Mouse (Mus musculus) embryonic facial prominence, embryonic 12.5 days (tissue): ENCODE data around the gene Gm498. TPM values are rescaled to one million over a fixed set of nuclear protein-coding genes. Genes with fewer than 3 reads are reported as not detected.

Experiments used
- ATAC-seq: fragments of 200-750 bp; cut with Nextera tagmentation; 2 replicates; pipeline ENCODE4 v1.8.0; 2017; ENCODE audit not compliant: insufficient number of reproducible peaks, insufficient read depth, low FRiP score, low TSS enrichment
- H3K27ac ChIP-seq: fragments of 300-500 bp; sonication (generic); 2 replicates; pipeline ENCODE4 v1.5.1; 2016; ENCODE audit warnings: mild to moderate bottlenecking
- H3K27me3 ChIP-seq: fragments of 300-500 bp; sonication (generic); 2 replicates; pipeline ENCODE4 v1.6.1; 2016; ENCODE audit warnings: mild to moderate bottlenecking, moderate library complexity
- H3K36me3 ChIP-seq: fragments of 300-500 bp; sonication (generic); 2 replicates; pipeline ENCODE4 v1.6.1; 2016; ENCODE audit warnings: mild to moderate bottlenecking
- H3K4me1 ChIP-seq: fragments of 300-500 bp; sonication (generic); 2 replicates; pipeline ENCODE4 v1.6.1; 2016
- H3K4me2 ChIP-seq: fragments of 300-500 bp; sonication (generic); replicated peaks from 2 replicates; pipeline ENCODE4 v1.6.1; 2016; ENCODE audit warnings: mild to moderate bottlenecking, moderate library complexity
- H3K4me3 ChIP-seq: fragments of 300-500 bp; sonication (generic); 2 replicates; pipeline ENCODE4 v1.5.1; 2016; ENCODE audit warnings: mild to moderate bottlenecking
- H3K9ac ChIP-seq: fragments of 300-500 bp; sonication (generic); 2 replicates; pipeline ENCODE4 v1.6.1; 2016; ENCODE audit warnings: mild to moderate bottlenecking, moderate library complexity
- H3K9me3 ChIP-seq: fragments of 300-500 bp; sonication (generic); 2 replicates; pipeline ENCODE4 v1.6.1; 2016; ENCODE audit warnings: mild to moderate bottlenecking, moderate library complexity
- WGBS: fragments of 180-500 bp; shearing (Covaris S2); methylation state at CpG from one replicate; pipeline ENCODE4 v1.1.7; 2016; 5-methylcytosine and 5-hydroxymethylcytosine counted together
- polyA plus RNA-seq: library from polyadenylated mRNA; unstranded; fragments of >200 nt; fragmentation: Nextera tagmentation; extraction: Ambion mirVana; gene quantifications from 2 replicates; pipeline ENCODE4 v1.2.1, GENCODE M21; 2016

The Gm498 gene
- polyA plus RNA-seq, 1 experiment from 2014 or later, result not detected

- WGBS, result 84% methylated on average over 2 of the region's 2 CpGs
- no peak overlapping the region for H3K9ac ChIP-seq
Measured at GRCm38 (mm10) chr7:143834316-143834715, 32.3 kb upstream of the Gm498 start.

DNA sequence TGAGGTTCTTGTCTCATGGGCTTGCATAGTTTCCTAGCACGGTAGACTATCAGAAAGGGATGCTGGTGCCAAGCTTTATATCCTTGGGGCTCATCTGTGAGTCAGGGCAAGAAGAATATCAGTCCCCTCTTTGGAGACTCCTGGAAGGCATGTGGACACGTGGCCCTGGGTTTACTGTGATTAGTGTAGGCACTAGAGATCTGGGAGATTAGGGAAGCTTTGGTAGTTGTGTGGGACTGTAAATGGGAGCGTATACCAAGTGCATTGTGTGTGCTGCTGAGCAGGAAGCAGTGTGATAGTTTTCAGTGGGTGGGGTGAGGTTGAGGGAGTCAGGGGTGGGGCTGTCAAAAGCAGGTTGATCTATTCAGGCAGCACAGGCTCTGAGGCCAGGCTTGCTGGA lies 31.7 kb upstream of the Gm498 start:
- Histone ChIP-seq H3K36me3 (peaks cover 32% of the 10 kb centered on the region), H3K4me2 (no peak overlapping the region), H3K9me3 (no peaks in the 10 kb centered on the region), H3K4me3 (no peak overlapping the region), H3K9ac (no peak overlapping the region), H3K27ac (no peak overlapping the region), H3K27me3 (no peaks in the 10 kb centered on the region), H3K4me1 (peaks cover 20% of the 10 kb centered on the region)
- ATAC-seq, result no peak
- 85% methylated on average over 3 of the region's 3 CpGs for WGBS

More at GRCm38 (mm10) chr7:143834316-143834715, 32.3 kb upstream of the Gm498 start:
- no peak for ATAC-seq
- H3K27ac ChIP-seq, result no peak overlapping the region
- no peaks in the 10 kb centered on the region for H3K27me3 ChIP-seq
- H3K4me3 ChIP-seq, result no peak overlapping the region
- H3K36me3 ChIP-seq, result peaks cover 27% of the 10 kb centered on the region
- no peak overlapping the region for H3K4me2 ChIP-seq
- H3K4me1 ChIP-seq, result peaks cover 20% of the 10 kb centered on the region
- no peaks in the 10 kb centered on the region for H3K9me3 ChIP-seq

DNA sequence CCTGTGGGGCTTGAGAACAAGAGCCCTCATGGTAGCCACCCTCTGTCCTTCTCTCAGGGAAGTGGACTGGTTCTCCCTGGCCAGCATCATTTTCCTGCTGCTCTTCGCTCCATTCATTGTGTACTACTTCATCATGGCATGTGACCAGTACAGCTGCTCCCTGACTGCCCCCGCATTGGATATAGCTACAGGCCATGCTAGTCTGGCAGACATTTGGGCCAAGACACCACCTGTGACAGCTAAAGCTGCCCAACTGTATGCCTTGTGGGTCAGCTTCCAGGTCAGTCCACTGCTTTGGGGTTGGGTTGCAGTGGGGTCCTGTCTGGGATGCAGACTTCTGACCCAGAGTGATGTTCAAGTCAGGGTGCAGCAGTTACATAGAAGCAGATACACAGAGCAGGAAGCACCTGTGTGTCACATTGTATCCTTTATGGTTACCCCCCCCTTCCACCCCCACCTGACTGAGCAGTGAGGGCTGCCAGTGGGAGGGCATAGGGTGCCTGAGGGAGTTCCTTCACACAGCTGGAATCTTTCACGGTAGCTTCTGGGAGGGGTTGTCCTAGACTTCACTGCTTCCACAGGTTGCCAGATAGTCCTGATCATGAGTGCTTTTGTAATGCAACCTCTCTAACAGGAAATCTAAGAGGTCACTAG lies 28.8 kb upstream of the Gm498 start:
- 90% methylated on average over 3 of the region's 3 CpGs for WGBS
- no peak for ATAC-seq
- H3K36me3 ChIP-seq, result peaks cover 60% of the 10 kb centered on the region

DNA sequence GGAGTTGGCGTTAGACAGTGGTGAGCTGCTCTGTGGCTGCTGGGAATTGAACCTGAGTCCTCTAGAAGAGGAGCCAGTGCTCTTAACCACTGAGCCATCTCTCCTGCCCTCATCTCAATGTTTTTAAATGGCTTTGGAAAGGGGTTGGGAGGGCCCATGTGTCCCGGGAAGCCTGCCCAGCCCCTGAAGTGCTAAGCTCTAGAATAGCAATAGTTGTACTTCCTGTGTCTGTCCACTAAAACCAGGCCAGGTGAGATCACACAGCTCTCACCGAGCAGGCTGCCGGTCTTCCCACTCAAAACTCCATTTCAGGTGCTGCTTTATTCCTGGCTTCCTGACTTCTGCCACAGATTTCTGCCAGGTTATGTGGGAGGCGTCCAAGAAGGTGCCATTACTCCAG lies 26.5 kb upstream of the Gm498 start:
- Histone ChIP-seq H3K36me3 (peaks cover 83% of the 10 kb centered on the region), H3K9me3 (no peaks in the 10 kb centered on the region), H3K4me1 (no peaks in the 10 kb centered on the region), H3K4me2 (no peak overlapping the region), H3K9ac (no peak overlapping the region), H3K27ac (no peak overlapping the region), H3K4me3 (no peak overlapping the region), H3K27me3 (no peaks in the 10 kb centered on the region)
- ATAC-seq, result no peak
- WGBS, result 91% methylated on average over 5 of the region's 5 CpGs

More for the DNA sequence above, 28.8 kb upstream of the Gm498 start:
- H3K4me3 ChIP-seq, result no peak overlapping the region
- no peak overlapping the region for H3K27ac ChIP-seq
- H3K4me1 ChIP-seq, result 0 out of 2 replicates have a peak, but pooled peaks cover 4% of the 10 kb centered on the region
- H3K9ac ChIP-seq, result no peak overlapping the region
- no peaks in the 10 kb centered on the region for H3K27me3 ChIP-seq
- H3K9me3 ChIP-seq, result no peaks in the 10 kb centered on the region
- H3K4me2 ChIP-seq, result no peak overlapping the region

GRCm38 (mm10) chr7:143841301-143841700 lies 25.3 kb upstream of the Gm498 start:
- H3K27ac ChIP-seq, result no peak overlapping the region
- no peak for ATAC-seq
- H3K4me3 ChIP-seq, result no peak overlapping the region
- no peak overlapping the region for H3K9ac ChIP-seq
- no peaks in the 10 kb centered on the region for H3K9me3 ChIP-seq
- no peak overlapping the region for H3K4me2 ChIP-seq
- peaks cover 93% of the 10 kb centered on the region for H3K36me3 ChIP-seq
- H3K4me1 ChIP-seq, result no peaks in the 10 kb centered on the region
- 93% methylated on average over 8 of the region's 8 CpGs for WGBS
- H3K27me3 ChIP-seq, result no peaks in the 10 kb centered on the region

GRCm38 (mm10) chr7:143848127-143848767 lies 18.4 kb upstream of the Gm498 start:
- WGBS, result 86% methylated on average over 5 of the region's 5 CpGs
- no peak for ATAC-seq

DNA sequence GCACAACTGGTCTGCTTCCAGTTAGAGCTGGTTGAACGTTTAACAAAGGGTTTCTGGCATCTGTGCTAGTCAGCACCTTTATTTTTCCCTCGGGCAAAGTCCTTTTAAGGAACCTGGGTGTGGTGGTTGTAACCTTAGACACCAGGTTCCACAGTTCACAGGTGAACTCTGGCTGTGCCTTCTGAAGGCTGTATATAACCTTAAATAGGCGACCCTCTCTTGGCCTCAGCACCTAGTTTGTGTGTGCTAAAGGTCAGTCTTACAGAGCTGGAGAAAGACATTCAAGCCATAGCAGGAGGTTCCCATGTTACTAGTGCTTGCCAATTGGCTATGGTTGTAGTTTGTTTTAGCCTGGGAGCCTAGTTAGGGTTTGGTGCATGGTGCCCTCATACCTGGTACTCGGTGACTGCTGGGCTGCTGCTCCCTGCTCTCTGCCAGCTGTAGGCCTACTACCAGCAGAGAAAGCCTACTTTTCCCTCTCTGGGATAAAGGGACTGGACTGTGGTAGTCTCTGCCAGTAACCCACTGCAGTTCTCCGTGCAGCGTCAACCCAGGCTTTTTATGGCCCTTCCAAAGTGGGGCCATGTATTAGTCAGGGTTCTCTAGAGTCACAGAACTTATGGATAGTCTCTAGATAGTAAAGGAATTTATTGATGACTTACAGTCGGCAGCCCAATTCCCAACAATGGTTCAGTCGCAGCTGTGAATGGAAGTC lies 17.7 kb upstream of the Gm498 start:
- Histone ChIP-seq H3K9ac (no peak overlapping the region), H3K36me3 (peaks cover 52% of the 10 kb centered on the region), H3K27me3 (no peaks in the 10 kb centered on the region), H3K4me2 (no peak overlapping the region), H3K4me3 (no peak overlapping the region), H3K9me3 (no peaks in the 10 kb centered on the region), H3K27ac (no peak overlapping the region), H3K4me1 (no peaks in the 10 kb centered on the region)
- ATAC-seq, result no peak
- WGBS, result 87% methylated on average over 8 of the region's 8 CpGs

More at GRCm38 (mm10) chr7:143848127-143848767, 18.4 kb upstream of the Gm498 start:
- H3K27ac ChIP-seq, result no peak overlapping the region
- no peak overlapping the region for H3K4me2 ChIP-seq
- H3K4me1 ChIP-seq, result no peaks in the 10 kb centered on the region
- H3K36me3 ChIP-seq, result peaks cover 58% of the 10 kb centered on the region
- no peak overlapping the region for H3K4me3 ChIP-seq
- no peak overlapping the region for H3K9ac ChIP-seq
- no peaks in the 10 kb centered on the region for H3K27me3 ChIP-seq
- no peaks in the 10 kb centered on the region for H3K9me3 ChIP-seq

DNA sequence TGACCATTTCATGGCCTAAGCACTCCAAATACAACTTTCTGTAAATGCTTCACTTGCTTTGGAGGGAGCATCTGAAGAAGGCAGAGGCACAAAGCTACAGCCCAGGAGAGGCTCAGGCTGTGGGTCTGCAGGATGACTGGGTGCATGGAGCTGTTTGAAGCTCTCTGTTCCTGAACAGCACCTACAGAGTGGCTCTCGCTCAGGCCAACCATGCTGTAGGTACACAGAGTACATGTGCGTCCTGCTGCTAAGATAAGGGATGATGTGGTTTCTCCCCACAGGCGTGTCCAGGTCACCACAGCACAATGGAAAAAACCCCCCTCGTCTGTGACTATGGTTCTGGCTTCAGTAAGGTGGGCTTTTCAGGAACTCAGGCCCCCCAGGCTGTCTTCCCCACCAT lies 2.2 kb downstream of the Gm498 start:
- Histone ChIP-seq H3K27me3 (no peaks in the 10 kb centered on the region), H3K9me3 (no peaks in the 10 kb centered on the region), H3K9ac (no peak overlapping the region), H3K36me3 (no peaks in the 10 kb centered on the region), H3K27ac (no peak overlapping the region), H3K4me3 (no peak overlapping the region), H3K4me1 (no peaks in the 10 kb centered on the region), H3K4me2 (no peak overlapping the region)
- WGBS, result 74% methylated on average over 4 of the region's 4 CpGs
- ATAC-seq, result no peak

DNA sequence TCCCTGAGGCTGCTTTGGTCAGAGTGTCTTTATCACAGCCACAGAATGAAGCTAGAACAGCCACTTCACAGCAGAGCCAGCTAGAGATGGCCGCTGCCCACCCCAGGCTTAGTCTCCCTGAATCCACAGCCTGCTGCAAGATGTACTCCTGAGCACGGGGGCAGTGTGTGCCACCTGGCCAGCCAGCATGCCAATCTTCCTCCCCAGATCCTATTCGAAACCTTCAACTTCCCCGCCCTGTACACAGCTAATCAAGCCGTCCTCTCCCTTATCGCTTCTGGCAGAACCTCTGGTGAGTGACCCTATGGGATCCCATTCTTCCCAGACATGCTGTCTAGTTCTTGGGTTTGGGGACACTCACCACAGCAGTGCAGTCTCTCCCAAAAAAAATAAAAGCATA lies 17.1 kb downstream of the Gm498 start:
- 68% methylated on average over 6 of the region's 6 CpGs for WGBS
- no peaks in the 10 kb centered on the region for H3K9me3 ChIP-seq
- no peak overlapping the region for H3K4me3 ChIP-seq
- no peak for ATAC-seq
- H3K4me2 ChIP-seq, result no peak overlapping the region
- no peak overlapping the region for H3K9ac ChIP-seq
- no peaks in the 10 kb centered on the region for H3K27me3 ChIP-seq
- H3K4me1 ChIP-seq, result no peaks in the 10 kb centered on the region
- no peaks in the 10 kb centered on the region for H3K36me3 ChIP-seq
- no peak overlapping the region for H3K27ac ChIP-seq

DNA sequence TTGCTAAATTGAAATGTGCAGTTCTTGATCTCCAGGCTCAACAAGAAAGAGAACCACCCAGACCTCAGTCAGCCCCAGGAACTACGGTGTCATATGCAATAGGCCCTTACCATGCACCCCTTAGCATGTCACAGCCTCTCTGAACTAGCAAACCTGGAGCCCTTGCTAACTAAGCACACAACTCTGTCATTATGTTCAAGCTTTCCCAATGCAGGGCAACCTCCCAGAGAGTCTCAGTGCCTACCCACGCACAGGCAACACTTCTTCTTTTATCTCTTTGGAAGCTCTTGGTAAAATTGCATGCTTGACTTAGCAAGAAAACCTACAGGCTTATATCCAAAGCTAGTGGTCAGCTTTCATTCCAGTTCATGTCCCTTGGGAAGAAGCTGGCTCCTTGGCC lies 24.5 kb downstream of the Gm498 start:
- Histone ChIP-seq H3K4me2 (no peak overlapping the region), H3K27ac (no peak overlapping the region), H3K36me3 (no peaks in the 10 kb centered on the region), H3K9me3 (no peaks in the 10 kb centered on the region), H3K4me1 (no peaks in the 10 kb centered on the region), H3K4me3 (no peak overlapping the region), H3K27me3 (no peaks in the 10 kb centered on the region), H3K9ac (no peak overlapping the region)
- 75% methylated on average over 2 of the region's 2 CpGs for WGBS
- ATAC-seq, result no peak

- Histone ChIP-seq H3K9me3 (no peaks in the 10 kb centered on the region), H3K9ac (no peak overlapping the region), H3K4me1 (no peaks in the 10 kb centered on the region), H3K27ac (no peak overlapping the region), H3K4me3 (no peak overlapping the region), H3K27me3 (no peaks in the 10 kb centered on the region), H3K4me2 (no peak overlapping the region), H3K36me3 (no peaks in the 10 kb centered on the region)
- WGBS, result 72% methylated on average over 2 of the region's 2 CpGs
- ATAC-seq, result no peak
Measured at GRCm38 (mm10) chr7:143892361-143892760, 25.7 kb downstream of the Gm498 start.

DNA sequence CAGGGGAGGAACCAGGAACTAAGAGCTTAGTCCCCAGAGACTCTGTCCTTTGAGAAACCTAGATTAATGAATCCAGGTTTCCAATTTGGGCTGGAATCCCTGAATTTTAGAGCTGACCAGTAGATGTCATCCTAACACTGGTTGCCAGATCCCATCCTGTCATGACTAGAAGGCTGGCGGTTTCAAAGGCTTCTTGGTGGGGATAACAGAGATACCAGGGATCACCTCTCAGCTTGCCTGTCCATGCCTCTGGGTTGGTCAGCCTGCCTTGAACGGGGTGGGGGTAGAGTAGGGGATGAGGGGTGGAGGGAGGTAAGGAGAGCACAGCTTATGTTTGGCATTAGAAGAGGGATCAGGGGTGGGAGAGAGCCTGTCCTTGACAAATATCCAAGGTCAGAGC lies 34.0 kb downstream of the Gm498 start:
- Histone ChIP-seq H3K4me3 (no peak overlapping the region), H3K4me1 (no peaks in the 10 kb centered on the region), H3K4me2 (no peak overlapping the region), H3K9me3 (no peaks in the 10 kb centered on the region), H3K27ac (no peak overlapping the region), H3K36me3 (no peaks in the 10 kb centered on the region), H3K9ac (no peak overlapping the region), H3K27me3 (no peaks in the 10 kb centered on the region)
- WGBS, result 21% methylated on average over 2 of the region's 2 CpGs
- ATAC-seq, result no peak
